Mouse (Mus musculus): ENCODE measurements around the gene Tgfb2. TPM values are rescaled to one million over a fixed set of nuclear protein-coding genes. Genes with fewer than 3 reads are reported as not detected.

Tgfb2 gene
- polyA plus RNA-seq, 1 experiment from 2014 or later: 0.99 TPM

DNA sequence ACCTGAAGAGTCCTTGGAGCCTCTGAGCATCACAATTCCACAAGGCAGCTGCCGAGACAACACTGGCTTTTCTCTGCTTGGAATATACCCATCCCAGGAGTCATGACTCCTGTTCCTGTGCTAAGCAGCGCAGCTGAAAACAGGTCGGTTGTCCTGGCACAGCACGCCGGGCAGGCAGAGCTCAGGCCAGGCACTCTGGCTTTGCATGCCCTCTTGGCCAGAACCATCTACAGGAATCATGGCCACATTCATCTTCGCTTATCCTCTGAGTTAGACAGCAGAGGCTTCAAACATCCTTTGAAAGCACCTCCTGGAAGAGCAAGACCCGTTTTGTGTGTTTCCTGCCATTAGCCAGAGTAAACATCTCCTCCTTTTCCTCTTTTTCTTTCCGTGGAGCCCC lies 53.6 kb downstream of the Tgfb2 start:
- no peaks in the 10 kb centered on the region for H3K36me3 ChIP-seq (replicated peaks; ENCODE audit: insufficient read depth, low read length)
- H3K4me1 ChIP-seq (ENCODE audit: insufficient read depth): no peaks in the 10 kb centered on the region
- no peak overlapping the region for H3K4me3 ChIP-seq (ENCODE audit: low read depth, low read length)
- 36% methylated on average over 8 of the region's 8 CpGs for WGBS (ENCODE audit: insufficient replicate concordance)
- no peaks in the 10 kb centered on the region for H3K9me3 ChIP-seq (ENCODE audit: low read length)
- H3K27ac ChIP-seq (ENCODE audit: low read depth): no peak overlapping the region
- H3K9ac ChIP-seq (replicated peaks): no peak overlapping the region
- H3K4me2 ChIP-seq (ENCODE audit: low read depth, low read length): no peak overlapping the region
- no peak for DNase-seq
- no peaks in the 10 kb centered on the region for H3K27me3 ChIP-seq (ENCODE audit: insufficient read depth, low read length)
- no peak for ATAC-seq
- TF ChIP-seq EP300 (IDR thresholded peaks at IDR 0.05; ENCODE audit: low read depth): no peak
- no peak for TF ChIP-seq CTCF (IDR thresholded peaks at IDR 0.05; ENCODE audit: low read depth)

DNA sequence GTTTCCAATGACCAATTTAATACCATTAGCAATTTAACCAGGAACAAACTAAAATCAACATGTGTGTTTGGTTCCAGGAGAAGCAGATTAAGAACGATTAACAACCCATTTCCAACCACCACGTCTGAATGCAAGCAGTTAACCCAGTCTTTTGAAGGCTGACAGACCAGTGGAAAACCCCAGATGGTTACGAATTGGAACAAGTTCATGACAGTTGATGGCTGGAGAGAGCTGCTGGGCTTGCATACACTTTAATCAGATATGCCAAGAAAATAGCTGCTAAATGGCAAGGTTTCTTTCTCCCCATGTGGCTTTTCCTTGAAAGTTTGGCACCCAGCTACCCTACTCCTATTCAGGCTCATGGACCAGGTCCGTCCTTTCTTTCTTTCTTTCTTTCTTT lies 55.8 kb downstream of the Tgfb2 start:
- H3K27me3 ChIP-seq (ENCODE audit: insufficient read depth, low read length): no peaks in the 10 kb centered on the region
- no peaks in the 10 kb centered on the region for H3K9me3 ChIP-seq (ENCODE audit: low read length)
- H3K4me2 ChIP-seq (ENCODE audit: low read depth, low read length): no peak overlapping the region
- no peaks in the 10 kb centered on the region for H3K4me1 ChIP-seq (ENCODE audit: insufficient read depth)
- ATAC-seq (no peak), DNase-seq (no peak)
- 76% methylated on average over 4 of the region's 4 CpGs for WGBS (ENCODE audit: insufficient replicate concordance)
- H3K36me3 ChIP-seq (replicated peaks; ENCODE audit: insufficient read depth, low read length): no peaks in the 10 kb centered on the region
- no peak overlapping the region for H3K27ac ChIP-seq (ENCODE audit: low read depth)
- H3K9ac ChIP-seq (replicated peaks): no peak overlapping the region
- TF ChIP-seq EP300 (IDR thresholded peaks at IDR 0.05; ENCODE audit: low read depth) (no peak), CTCF (IDR thresholded peaks at IDR 0.05; ENCODE audit: low read depth) (no peak)
- no peak overlapping the region for H3K4me3 ChIP-seq (ENCODE audit: low read depth, low read length)

DNA sequence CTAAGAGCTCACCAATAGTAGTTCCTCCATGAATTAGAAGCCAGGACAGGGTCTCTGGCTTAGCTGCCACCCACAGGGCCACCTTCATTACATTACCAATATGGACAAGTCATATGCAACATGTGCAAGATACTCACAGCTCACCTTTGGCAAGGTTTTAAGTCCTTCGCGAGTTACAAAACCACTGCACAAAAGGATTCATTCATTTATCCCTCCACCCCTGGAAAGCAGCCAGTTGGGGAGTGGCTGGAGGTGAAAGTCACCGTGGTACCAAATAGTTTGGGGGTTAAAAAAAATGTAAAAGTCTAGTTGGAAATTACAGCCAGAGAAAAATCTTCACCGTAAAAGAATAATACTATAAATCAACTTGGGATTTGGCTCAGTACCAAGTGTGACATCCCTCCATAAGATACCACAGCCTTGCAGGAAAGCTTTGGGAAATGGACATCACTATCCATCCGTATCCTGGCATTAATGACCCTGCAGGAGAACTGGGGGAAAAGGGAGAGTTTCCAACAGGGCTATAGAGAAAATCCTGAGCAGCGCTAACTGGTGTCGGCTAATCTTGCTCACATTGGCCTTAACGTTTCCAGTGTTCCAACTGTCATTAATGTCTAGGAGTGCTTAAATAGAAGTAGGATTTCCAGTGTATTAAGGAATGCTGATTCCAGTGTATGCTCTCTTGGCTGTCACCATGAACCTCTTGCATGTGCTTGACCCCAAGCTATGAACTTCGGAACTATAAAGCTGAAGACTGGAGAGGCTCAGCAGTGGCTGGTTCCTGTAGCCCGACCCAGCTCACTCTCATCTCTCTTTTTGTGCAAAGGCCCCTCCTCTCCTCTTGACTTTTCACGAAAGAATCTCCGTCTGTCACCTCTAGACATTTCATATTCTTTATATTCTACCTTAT lies 68.2 kb downstream of the Tgfb2 start:
- Histone ChIP-seq H3K4me2 (ENCODE audit: low read depth, low read length) (no peak overlapping the region), H3K27me3 (ENCODE audit: insufficient read depth, low read length) (no peaks in the 10 kb centered on the region), H3K9me3 (ENCODE audit: low read length) (no peaks in the 10 kb centered on the region), H3K9ac (replicated peaks) (no peak overlapping the region), H3K4me3 (ENCODE audit: low read depth, low read length) (no peak overlapping the region), H3K4me1 (ENCODE audit: insufficient read depth) (no peaks in the 10 kb centered on the region), H3K36me3 (replicated peaks; ENCODE audit: insufficient read depth, low read length) (no peaks in the 10 kb centered on the region), H3K27ac (ENCODE audit: low read depth) (no peak overlapping the region)
- DNase-seq: no peak
- no peak for ATAC-seq
- TF ChIP-seq CTCF (IDR thresholded peaks at IDR 0.05; ENCODE audit: low read depth) (no peak), EP300 (IDR thresholded peaks at IDR 0.05; ENCODE audit: low read depth) (no peak)
- WGBS (ENCODE audit: insufficient replicate concordance): 67% methylated on average over 12 of the region's 12 CpGs

DNA sequence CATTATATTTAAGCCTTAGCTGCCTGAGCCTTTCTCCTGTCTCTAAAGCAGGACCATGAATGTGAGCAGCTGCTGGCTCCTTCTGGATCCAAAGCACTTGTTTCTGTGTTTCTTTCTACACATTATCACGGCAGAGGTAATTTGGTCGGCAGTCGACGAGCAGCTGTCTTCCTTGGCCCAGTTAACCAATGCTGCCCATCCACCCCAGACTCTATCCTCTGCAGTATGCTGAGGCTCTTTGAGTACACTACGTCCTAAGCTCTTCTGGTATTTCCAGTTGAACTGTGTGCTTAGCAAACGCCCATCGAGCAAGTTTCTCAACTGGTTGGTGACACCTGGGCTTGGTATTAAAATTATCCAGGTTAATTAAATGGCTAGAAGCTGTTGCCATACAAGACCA lies 70.7 kb downstream of the Tgfb2 start:
- Histone ChIP-seq H3K27ac (ENCODE audit: low read depth) (no peak overlapping the region), H3K4me1 (ENCODE audit: insufficient read depth) (no peaks in the 10 kb centered on the region), H3K27me3 (ENCODE audit: insufficient read depth, low read length) (no peaks in the 10 kb centered on the region), H3K9me3 (ENCODE audit: low read length) (no peaks in the 10 kb centered on the region), H3K4me2 (ENCODE audit: low read depth, low read length) (no peak overlapping the region), H3K9ac (replicated peaks) (no peak overlapping the region), H3K36me3 (replicated peaks; ENCODE audit: insufficient read depth, low read length) (no peaks in the 10 kb centered on the region), H3K4me3 (ENCODE audit: low read depth, low read length) (no peak overlapping the region)
- no peak for ATAC-seq
- TF ChIP-seq CTCF (IDR thresholded peaks at IDR 0.05; ENCODE audit: low read depth): no peak
- TF ChIP-seq EP300 (IDR thresholded peaks at IDR 0.05; ENCODE audit: low read depth): no peak
- DNase-seq: no peak
- 74% methylated on average over 7 of the region's 7 CpGs for WGBS (ENCODE audit: insufficient replicate concordance)

DNA sequence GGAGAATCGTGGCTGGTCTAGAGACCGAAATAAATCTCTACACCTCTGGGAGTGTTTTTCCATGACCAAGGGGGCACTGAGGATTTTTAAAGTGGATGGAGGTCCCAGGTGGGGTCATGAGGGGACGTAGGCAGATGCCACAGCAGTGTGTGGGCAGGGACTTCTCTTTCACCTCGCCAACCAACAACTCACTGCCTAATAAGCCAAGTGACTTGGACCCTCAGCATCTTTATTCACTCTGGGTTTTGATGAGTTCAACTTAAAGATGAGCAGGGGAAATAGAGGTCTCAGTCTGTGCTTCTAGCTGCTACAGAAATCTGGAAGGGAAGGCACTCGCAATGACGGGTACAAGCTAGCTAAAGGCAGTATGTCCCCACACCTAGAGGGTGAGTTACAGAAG lies 74.3 kb downstream of the Tgfb2 start:
- H3K36me3 ChIP-seq (replicated peaks; ENCODE audit: insufficient read depth, low read length): no peaks in the 10 kb centered on the region
- no peak for DNase-seq
- H3K27me3 ChIP-seq (ENCODE audit: insufficient read depth, low read length): no peaks in the 10 kb centered on the region
- no peak overlapping the region for H3K9ac ChIP-seq (replicated peaks)
- no peak overlapping the region for H3K4me3 ChIP-seq (ENCODE audit: low read depth, low read length)
- no peak for ATAC-seq
- no peaks in the 10 kb centered on the region for H3K4me1 ChIP-seq (ENCODE audit: insufficient read depth)
- no peak for TF ChIP-seq CTCF (IDR thresholded peaks at IDR 0.05; ENCODE audit: low read depth)
- H3K4me2 ChIP-seq (ENCODE audit: low read depth, low read length): no peak overlapping the region
- H3K9me3 ChIP-seq (ENCODE audit: low read length): no peaks in the 10 kb centered on the region
- no peak overlapping the region for H3K27ac ChIP-seq (ENCODE audit: low read depth)
- 88% methylated on average over 6 of the region's 6 CpGs for WGBS (ENCODE audit: insufficient replicate concordance)

DNA sequence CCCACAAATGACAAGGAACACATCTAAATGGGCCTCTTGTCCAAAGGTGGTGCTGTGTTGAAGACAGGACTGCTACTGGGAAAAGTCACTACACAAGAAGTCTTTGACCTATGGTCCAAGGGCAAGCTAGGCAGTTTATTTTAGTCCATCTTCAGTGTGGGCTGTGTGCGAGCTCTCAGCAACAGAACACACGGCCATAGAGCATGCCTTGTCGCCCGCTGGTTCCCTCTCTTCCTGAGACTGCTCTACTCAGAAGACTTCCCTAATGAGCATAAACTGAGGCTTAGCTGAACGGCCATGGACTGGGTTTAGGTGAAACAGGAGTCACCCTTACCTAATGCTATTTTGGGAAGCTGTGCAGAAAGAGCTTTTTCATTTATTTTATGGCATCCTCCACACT lies 74.8 kb downstream of the Tgfb2 start:
- H3K27ac ChIP-seq (ENCODE audit: low read depth): no peak overlapping the region
- no peaks in the 10 kb centered on the region for H3K4me1 ChIP-seq (ENCODE audit: insufficient read depth)
- H3K4me2 ChIP-seq (ENCODE audit: low read depth, low read length): no peak overlapping the region
- no peaks in the 10 kb centered on the region for H3K36me3 ChIP-seq (replicated peaks; ENCODE audit: insufficient read depth, low read length)
- no peak for ATAC-seq
- H3K27me3 ChIP-seq (ENCODE audit: insufficient read depth, low read length): no peaks in the 10 kb centered on the region
- WGBS (ENCODE audit: insufficient replicate concordance): 79% methylated on average over 5 of the region's 5 CpGs
- no peak for TF ChIP-seq EP300 (IDR thresholded peaks at IDR 0.05; ENCODE audit: low read depth)
- no peak for TF ChIP-seq CTCF (IDR thresholded peaks at IDR 0.05; ENCODE audit: low read depth)
- DNase-seq: no peak
- no peak overlapping the region for H3K4me3 ChIP-seq (ENCODE audit: low read depth, low read length)
- H3K9ac ChIP-seq (replicated peaks): no peak overlapping the region
- no peaks in the 10 kb centered on the region for H3K9me3 ChIP-seq (ENCODE audit: low read length)
